Mouse (Mus musculus) forebrain, embryonic 16.5 days (tissue): ENCODE measurements around the gene Syce2. TPM values are rescaled to one million over a fixed set of nuclear protein-coding genes. Genes with fewer than 3 reads are reported as not detected.
A peak's percentile ranks its signal among the peaks of the same experiment; 100 is the strongest.

ENCODE experiments used
- ATAC-seq: fragments of 200-750 bp; cut with Nextera tagmentation; 2 replicates; pipeline ENCODE4 v1.8.0; 2017; ENCODE audit warnings: mild to moderate bottlenecking, moderate library complexity
- H3K27ac ChIP-seq: fragments of 300-500 bp; sonication (generic); 2 replicates; pipeline ENCODE4 v1.5.1; 2014; ENCODE audit warnings: low read length, control low read depth
- H3K27me3 ChIP-seq: fragments of 300-500 bp; sonication (generic); replicated peaks from 2 replicates; pipeline ENCODE4 v1.6.1; 2014; ENCODE audit warnings: low read length; ENCODE audit not compliant: control insufficient read depth, insufficient read depth
- H3K36me3 ChIP-seq: fragments of 300-500 bp; sonication (generic); 2 replicates; pipeline ENCODE4 v1.6.1; 2014; ENCODE audit not compliant: control insufficient read depth, insufficient read depth
- H3K4me1 ChIP-seq: fragments of 300-500 bp; sonication (generic); replicated peaks from 2 replicates; pipeline ENCODE4 v1.6.1; 2014; ENCODE audit warnings: low read length; ENCODE audit not compliant: control insufficient read depth, insufficient read depth
- H3K4me2 ChIP-seq: fragments of 300-500 bp; sonication (generic); 2 replicates; pipeline ENCODE4 v1.6.1; 2014; ENCODE audit warnings: mild to moderate bottlenecking, low read length, control low read depth
- H3K4me3 ChIP-seq: fragments of 300-500 bp; sonication (generic); replicated peaks from 2 replicates; pipeline ENCODE4 v1.5.1; 2014; ENCODE audit warnings: mild to moderate bottlenecking, low read length, control low read depth
- H3K9ac ChIP-seq: fragments of 300-500 bp; sonication (generic); replicated peaks from 2 replicates; pipeline ENCODE4 v1.6.1; 2014; ENCODE audit warnings: low read depth, low read length, control low read depth
- H3K9me3 ChIP-seq: fragments of 300-500 bp; sonication (generic); 2 replicates; pipeline ENCODE4 v1.6.1; 2016; ENCODE audit warnings: low read length; ENCODE audit not compliant: control insufficient read depth
- WGBS: fragments of 180-500 bp; shearing (Covaris S2); extraction: QIAGEN DNeasy Blood & Tissue Kit; methylation state at CpG from one replicate; pipeline ENCODE4 v1.1.7; 2014; 5-methylcytosine and 5-hydroxymethylcytosine counted together
- polyA plus RNA-seq: library from polyadenylated mRNA; unstranded; fragments of >200 nt; fragmentation: Nextera tagmentation; extraction: Ambion mirVana; gene quantifications from 2 replicates; pipeline ENCODE4 v1.2.1, GENCODE M21; 2015

The Syce2 gene
- polyA plus RNA-seq, 1 experiment from 2014 or later = 51.0 TPM

DNA sequence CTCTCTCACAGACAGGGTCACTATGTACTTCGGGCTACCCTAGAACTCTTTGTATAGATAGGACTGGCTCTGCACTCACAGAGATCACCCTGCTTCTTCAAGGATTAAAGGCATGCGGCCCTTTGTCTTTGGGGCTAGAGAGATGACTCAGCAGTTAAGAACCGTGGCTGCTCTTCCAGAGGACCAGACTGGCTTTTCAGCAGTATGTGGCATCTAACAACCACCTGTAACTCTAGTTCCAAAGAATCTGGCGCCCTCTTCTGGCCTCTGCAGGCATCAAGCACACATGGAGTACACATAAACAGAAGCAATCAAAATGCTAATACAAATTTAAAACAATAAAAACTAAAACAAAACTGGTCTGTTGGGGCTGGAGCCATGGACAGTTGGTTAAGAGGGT is 42.0 kb downstream of the Syce2 start:
- H3K9ac ChIP-seq = no peak overlapping the region
- H3K36me3 ChIP-seq = peaks cover 43% of the 10 kb centered on the region
- WGBS = 34% methylated on average over 4 of the region's 4 CpGs
- no peak overlapping the region for H3K27ac ChIP-seq
- H3K9me3 ChIP-seq = no peaks in the 10 kb centered on the region
- H3K4me1 ChIP-seq = peaks cover 9% of the 10 kb centered on the region
- ATAC-seq = no peak
- 0 out of 2 replicates have a peak, but pooled peaks cover 2% of the 10 kb centered on the region for H3K27me3 ChIP-seq
- H3K4me3 ChIP-seq = no peak overlapping the region
- H3K4me2 ChIP-seq = no peak overlapping the region

DNA sequence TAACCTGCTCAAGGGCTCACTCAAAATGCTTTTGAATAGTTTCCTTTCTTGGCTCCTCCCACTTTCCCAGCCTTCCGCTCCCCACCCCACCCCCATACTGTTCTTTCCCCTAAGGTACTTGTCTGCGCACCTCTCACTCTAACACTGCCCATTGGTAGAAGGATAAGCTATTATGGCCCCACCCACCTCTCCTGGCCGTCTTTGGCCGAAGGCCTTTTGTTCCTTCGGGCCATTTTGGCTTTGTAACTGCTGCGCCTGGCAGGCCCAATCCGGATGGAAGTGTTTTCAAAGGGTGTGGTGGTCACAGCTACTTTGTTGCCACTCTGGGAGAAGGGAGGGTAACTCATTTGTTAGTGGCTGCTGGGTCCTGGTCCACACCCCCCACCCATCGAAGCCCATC is 43.4 kb downstream of the Syce2 start:
- H3K4me2 ChIP-seq = no peak overlapping the region
- no peak overlapping the region for H3K9ac ChIP-seq
- H3K27ac ChIP-seq = no peak overlapping the region
- no peak overlapping the region for H3K4me3 ChIP-seq
- H3K36me3 ChIP-seq = peaks cover 54% of the 10 kb centered on the region
- H3K4me1 ChIP-seq = peaks cover 8% of the 10 kb centered on the region
- no peak for ATAC-seq
- 87% methylated on average over 8 of the region's 8 CpGs for WGBS
- 0 out of 2 replicates have a peak, but pooled peaks cover 2% of the 10 kb centered on the region for H3K27me3 ChIP-seq
- no peaks in the 10 kb centered on the region for H3K9me3 ChIP-seq

DNA sequence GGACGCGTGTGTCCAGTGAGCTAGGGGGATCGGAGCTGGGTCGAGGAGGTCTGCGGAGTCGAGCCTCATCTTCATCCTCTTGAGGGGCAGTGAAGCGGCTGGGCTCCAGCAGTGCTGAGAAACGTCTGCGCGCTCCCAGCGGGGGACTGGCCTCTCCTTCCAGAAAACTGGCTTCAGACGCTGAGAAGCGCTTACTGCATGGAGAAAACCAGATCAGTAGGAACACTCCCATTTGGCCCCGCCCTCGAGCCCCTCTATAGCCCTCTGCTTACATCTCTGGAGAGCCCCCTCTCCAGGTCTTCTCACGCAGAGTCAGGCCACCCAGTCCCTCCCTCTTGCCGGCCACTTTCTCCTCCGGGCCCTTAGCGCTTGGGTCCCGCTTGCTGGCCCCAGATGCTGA is 45.9 kb downstream of the Syce2 start:
- peaks cover 63% of the 10 kb centered on the region for H3K36me3 ChIP-seq
- no peak for ATAC-seq
- 26% methylated on average over 20 of the region's 20 CpGs for WGBS
- 0 out of 2 replicates have a peak, but pooled peaks cover 2% of the 10 kb centered on the region for H3K27me3 ChIP-seq
- no peak overlapping the region for H3K4me3 ChIP-seq
- H3K27ac ChIP-seq = no peak overlapping the region
- no peak overlapping the region for H3K9ac ChIP-seq
- no peak overlapping the region for H3K4me2 ChIP-seq
- peaks cover 6% of the 10 kb centered on the region for H3K4me1 ChIP-seq
- H3K9me3 ChIP-seq = no peaks in the 10 kb centered on the region

DNA sequence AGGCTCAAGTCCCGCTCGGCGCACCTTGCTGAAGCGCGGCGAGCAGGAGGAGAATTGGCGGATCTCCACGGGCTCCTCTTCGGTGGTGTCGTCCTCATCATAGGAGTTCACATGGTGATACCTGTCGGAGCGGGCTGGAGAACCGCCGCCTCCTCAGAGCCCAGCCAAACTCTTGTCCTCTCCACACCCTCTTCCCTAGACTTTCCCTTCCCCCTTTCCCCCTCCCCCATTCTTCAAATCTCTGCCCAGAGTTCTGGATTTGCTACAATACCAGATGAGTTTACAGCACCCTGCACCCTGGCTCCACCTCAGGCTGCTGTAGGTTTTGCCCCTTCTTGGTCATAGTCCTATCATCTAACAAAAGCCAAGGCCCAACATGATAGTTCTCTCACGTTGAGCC is 46.7 kb downstream of the Syce2 start:
- Histone ChIP-seq H3K4me3 (no peak overlapping the region), H3K9me3 (no peaks in the 10 kb centered on the region), H3K27ac (no peak overlapping the region), H3K36me3 (peaks cover 58% of the 10 kb centered on the region), H3K4me1 (no peaks in the 10 kb centered on the region; the same call in 1 of the 2 replicates), H3K4me2 (no peak overlapping the region), H3K27me3 (0 out of 2 replicates have a peak, but pooled peaks cover 2% of the 10 kb centered on the region), H3K9ac (no peak overlapping the region)
- ATAC-seq = no peak
- 96% methylated on average over 15 of the region's 15 CpGs for WGBS

DNA sequence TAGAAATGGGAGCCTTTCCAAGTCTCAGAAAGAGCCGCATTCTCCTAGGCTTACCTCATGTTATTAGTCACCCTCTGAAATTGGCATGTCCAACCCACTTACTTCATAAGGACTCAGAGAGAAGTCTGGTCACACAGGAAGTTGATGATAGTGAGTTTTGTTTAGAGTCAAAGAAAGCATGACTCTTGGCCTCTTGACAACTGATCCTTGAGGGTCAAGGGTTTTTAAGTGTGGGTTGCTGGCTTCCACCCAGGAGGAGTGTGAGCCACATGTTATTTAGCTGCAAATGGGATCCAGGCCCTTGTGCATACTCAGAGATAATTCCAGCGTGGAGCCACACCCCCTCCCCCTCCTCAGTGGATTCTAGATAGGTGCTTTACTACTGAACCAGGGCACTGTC is 49.7 kb downstream of the Syce2 start:
- Histone ChIP-seq H3K36me3 (peaks cover 47% of the 10 kb centered on the region), H3K27ac (no peak overlapping the region), H3K4me3 (no peak overlapping the region), H3K9me3 (no peaks in the 10 kb centered on the region), H3K9ac (no peak overlapping the region), H3K4me2 (no peak overlapping the region), H3K27me3 (no peaks in the 10 kb centered on the region), H3K4me1 (no peaks in the 10 kb centered on the region)
- no peak for ATAC-seq
- 88% methylated on average over 2 of the region's 2 CpGs for WGBS

DNA sequence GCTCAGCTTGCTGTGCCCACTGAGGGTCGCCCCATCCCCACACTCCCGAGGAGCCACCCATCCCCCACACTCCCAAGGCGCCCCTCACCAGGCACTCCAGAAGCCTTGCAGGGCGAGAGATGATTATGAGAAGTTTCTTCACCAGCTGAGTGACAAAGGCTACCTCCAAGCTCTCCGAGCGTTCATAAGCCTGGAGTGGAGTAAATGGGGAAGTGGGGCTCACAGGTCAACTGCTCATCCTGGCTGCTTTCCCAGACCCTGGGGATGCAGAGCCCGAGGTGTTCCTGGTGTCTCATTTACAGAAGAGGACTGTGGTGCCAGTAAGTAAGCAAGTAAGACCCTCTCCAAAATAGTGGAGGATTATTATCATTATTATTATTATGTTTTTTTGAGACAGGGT is 53.6 kb downstream of the Syce2 start:
- no peak overlapping the region for H3K4me3 ChIP-seq
- H3K4me1 ChIP-seq = peaks cover 9% of the 10 kb centered on the region
- H3K9ac ChIP-seq = no peak overlapping the region
- ATAC-seq = no peak
- H3K27me3 ChIP-seq = no peaks in the 10 kb centered on the region
- H3K27ac ChIP-seq = no peak overlapping the region
- peaks cover 33% of the 10 kb centered on the region for H3K36me3 ChIP-seq
- no peak overlapping the region for H3K4me2 ChIP-seq
- no peaks in the 10 kb centered on the region for H3K9me3 ChIP-seq
- 76% methylated on average over 7 of the region's 7 CpGs for WGBS

DNA sequence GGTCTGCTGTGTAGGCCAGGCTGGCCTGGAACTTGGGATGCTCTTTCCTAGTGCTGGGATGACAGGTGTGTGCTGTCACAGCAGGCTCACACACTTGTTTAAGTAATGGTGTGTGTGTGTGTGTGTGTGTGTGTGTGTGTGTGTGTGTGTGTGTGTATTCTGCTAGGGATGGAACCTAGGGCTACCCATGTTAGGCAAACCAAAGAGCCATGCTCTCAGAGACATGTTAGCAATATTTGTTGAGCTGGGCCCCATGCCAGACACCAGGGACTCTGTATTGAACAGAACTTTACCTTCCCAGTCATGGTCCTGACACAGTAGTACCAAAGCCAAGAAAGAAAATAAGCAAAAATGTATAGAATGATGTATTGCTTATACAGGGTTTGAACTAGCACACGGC is 55.6 kb downstream of the Syce2 start:
- Histone ChIP-seq H3K9ac (no peak overlapping the region), H3K27me3 (no peaks in the 10 kb centered on the region), H3K4me3 (no peak overlapping the region), H3K4me2 (no peak overlapping the region), H3K36me3 (peaks cover 15% of the 10 kb centered on the region), H3K4me1 (peaks cover 9% of the 10 kb centered on the region), H3K27ac (no peak overlapping the region), H3K9me3 (no peaks in the 10 kb centered on the region)
- WGBS = 97% methylated on average over 1 of the region's 1 CpGs
- no peak for ATAC-seq

DNA sequence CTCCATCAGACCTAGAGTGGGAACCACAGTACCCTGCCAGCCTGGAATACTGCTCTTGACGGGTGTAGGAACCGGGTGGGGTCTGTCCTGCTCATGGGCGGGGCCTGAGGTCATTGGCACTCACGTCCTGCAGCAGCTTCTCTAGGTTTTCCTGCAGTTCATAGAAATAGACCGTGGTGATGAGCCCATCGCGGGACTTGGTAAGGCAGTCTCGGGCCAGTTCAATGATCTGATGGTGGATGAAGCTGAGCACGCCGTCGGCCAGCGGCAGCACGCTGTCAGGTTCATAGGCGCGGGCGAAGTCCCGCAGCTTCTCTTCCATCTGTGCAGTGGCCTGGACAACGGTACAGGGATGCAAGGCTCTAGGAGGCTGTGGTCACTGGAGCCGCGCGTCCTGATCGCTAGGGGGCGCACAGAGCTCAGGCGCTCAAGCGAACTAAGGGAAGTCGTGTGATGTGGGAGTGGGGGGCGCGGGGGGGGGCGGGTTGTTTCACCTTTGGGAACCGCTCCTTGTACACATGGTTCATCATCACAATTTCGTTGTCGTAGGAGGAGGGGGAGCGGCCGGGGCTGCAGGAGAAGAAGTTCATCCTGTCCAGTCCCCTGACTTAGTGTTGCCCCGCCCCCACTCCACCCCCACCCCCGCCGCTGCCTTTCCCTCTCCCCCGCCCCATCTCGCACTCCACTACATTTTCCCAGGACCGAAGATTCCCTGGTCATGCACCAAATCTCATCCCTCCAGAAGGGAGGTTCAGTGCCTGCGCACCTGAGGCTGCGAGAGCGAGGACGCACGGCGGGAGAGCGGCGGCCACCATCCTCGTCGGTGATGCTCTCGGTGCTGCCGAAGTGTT is 56.8 kb downstream of the Syce2 start:
- peaks cover 13% of the 10 kb centered on the region for H3K36me3 ChIP-seq
- H3K9me3 ChIP-seq = no peaks in the 10 kb centered on the region
- H3K9ac ChIP-seq = peak overlapping the region; percentile 30; the same call in 1 of the 2 replicates
- H3K4me1 ChIP-seq = peaks cover 11% of the 10 kb centered on the region
- H3K4me3 ChIP-seq = peak overlapping the region; percentile 35
- H3K4me2 ChIP-seq = peak overlapping the region; percentile 55
- no peaks in the 10 kb centered on the region for H3K27me3 ChIP-seq
- ATAC-seq = peak; percentile 76
- WGBS = 2% methylated on average over 51 of the region's 52 CpGs
- H3K27ac ChIP-seq = no peak overlapping the region

DNA sequence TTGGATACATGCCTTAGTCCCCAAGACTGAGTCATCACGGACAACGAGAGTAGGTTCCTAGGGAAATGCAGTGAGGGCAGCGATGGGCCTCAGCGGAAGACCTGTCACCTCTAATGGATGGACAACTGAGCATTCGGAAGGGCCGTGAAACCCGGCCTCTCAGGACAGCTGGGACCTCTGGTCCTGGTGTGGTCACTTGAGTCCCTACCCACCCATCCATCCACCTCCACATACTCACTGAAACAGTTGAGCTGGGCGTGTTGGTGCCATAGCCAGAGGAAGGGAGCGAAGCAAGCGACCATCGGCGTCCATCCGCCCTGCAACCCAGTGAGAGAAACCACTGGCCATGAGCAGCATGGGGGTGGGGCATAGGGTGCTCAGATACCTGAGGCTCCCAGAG is 58.7 kb downstream of the Syce2 start:
- H3K36me3 ChIP-seq = peaks cover 3% of the 10 kb centered on the region
- WGBS = 95% methylated on average over 13 of the region's 13 CpGs

More for the DNA sequence above, 58.7 kb downstream of the Syce2 start:
- H3K4me1 ChIP-seq = peaks cover 30% of the 10 kb centered on the region
- H3K4me3 ChIP-seq = no peak overlapping the region
- no peaks in the 10 kb centered on the region for H3K27me3 ChIP-seq
- H3K9me3 ChIP-seq = no peaks in the 10 kb centered on the region
- H3K9ac ChIP-seq = no peak overlapping the region
- no peak overlapping the region for H3K4me2 ChIP-seq
- no peak for ATAC-seq
- H3K27ac ChIP-seq = no peak overlapping the region
